Mouse (Mus musculus) small intestine, adult 2 months (tissue): ENCODE results near the gene Ipo7.

Experiments
- CTCF ChIP-seq: fragments of 200-500 bp; IDR thresholded peaks from 2 replicates; pipeline ENCODE4 v1.5.1; 2012; ENCODE audit warnings: low read depth, mild to moderate bottlenecking, control low read depth, inconsistent platforms, low read length, moderate library complexity, mixed read lengths; ENCODE audit not compliant: insufficient replicate concordance, insufficient read length; ENCODE audit errors: extremely low read depth
- POLR2A ChIP-seq: fragments of 200-500 bp; IDR thresholded peaks from 2 replicates; pipeline ENCODE4 v1.6.1; 2012; ENCODE audit warnings: low read depth, mild to moderate bottlenecking, control low read depth, inconsistent platforms, low read length, moderate library complexity

GRCm38 (mm10) chr7:110006471-110007195 lies 11.4 kb upstream of the Ipo7 start:
- TF ChIP-seq CTCF = no peak
- no peak for TF ChIP-seq POLR2A
